Mouse (Mus musculus): ENCODE measurements around the gene Vsig8. TPM values are rescaled to one million over a fixed set of nuclear protein-coding genes. Genes with fewer than 3 reads are reported as not detected.

The Vsig8 gene
- total RNA-seq, 2 experiments from 2014 or later, result not detected

GRCm38 (mm10) chr1:172527431-172527830 is 28.3 kb upstream of the Vsig8 start:
- ATAC-seq (ENCODE audit: poor library complexity, severe bottlenecking), result no peak

- peak; percentile 79 for ATAC-seq (ENCODE audit: poor library complexity, severe bottlenecking)
These were observed 27.0 kb upstream of the Vsig8 start for GRCm38 (mm10) chr1:172528701-172529100.

GRCm38 (mm10) chr1:172530544-172531220 is 25.1 kb upstream of the Vsig8 start:
- no peak for ATAC-seq (ENCODE audit: poor library complexity, severe bottlenecking)

GRCm38 (mm10) chr1:172532551-172532950 is 23.2 kb upstream of the Vsig8 start:
- no peak for ATAC-seq (ENCODE audit: poor library complexity, severe bottlenecking)

DNA sequence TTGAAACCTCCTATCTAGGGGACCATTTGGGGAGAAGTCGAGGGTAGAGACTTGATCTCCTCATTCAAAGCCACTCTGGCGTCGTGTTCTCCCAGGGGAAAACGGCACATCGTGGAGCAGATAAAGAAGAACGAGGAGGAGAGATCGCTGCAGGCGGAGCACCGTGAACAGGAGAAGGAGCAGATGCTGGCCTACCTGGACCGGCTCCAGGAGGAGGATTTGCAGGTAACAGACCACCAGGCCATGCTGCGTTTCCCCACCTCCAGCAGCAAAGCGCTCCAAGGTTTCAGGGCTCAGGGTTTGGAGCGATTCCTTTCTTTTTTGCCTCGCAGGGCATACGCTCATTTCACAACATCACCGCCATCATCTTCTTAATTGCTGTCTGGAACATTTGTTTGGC is 20.6 kb upstream of the Vsig8 start:
- no peak for ATAC-seq (ENCODE audit: poor library complexity, severe bottlenecking)

DNA sequence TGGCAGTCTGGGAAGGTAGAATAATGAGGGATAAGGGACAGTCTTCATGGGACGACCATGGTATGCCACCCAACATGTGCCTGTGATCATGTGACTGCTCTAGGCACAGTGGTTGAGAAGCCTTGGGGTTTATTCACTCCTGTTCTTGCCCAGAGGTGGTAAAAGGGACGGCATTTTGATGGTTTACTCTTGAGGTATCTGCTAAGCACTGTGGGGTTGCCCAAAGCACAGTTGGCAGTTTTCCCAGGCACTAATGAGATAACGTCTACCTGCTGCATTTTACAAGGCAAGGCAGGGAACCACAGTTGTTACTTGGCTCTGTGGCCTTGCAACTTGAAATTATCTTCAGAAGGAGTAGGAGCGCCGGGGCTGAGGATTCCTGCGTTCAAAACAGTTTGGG is 15.9 kb upstream of the Vsig8 start:
- ATAC-seq (ENCODE audit: poor library complexity, severe bottlenecking), result no peak

GRCm38 (mm10) chr1:172540283-172540820 is 15.4 kb upstream of the Vsig8 start:
- ATAC-seq (ENCODE audit: poor library complexity, severe bottlenecking), result no peak

DNA sequence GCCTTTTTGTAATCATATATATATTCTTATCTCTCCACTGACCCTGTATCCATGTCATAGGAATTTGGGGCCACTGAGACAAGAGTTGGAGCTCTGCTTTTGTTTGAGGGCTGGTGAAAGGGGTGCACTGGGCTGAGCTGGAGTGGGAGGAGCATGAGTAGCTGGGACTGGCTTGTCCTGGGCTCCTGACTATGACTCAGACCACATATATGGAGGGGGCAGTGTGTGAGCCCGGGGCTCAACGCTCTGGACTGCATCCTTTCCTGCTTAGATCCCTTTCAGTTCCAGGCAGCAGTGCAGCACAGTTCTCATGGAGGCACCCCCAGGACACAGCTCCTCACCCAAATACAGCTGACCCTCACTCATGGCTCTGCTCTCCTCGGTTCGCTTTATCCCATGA is 9.7 kb upstream of the Vsig8 start:
- no peak for ATAC-seq (ENCODE audit: poor library complexity, severe bottlenecking)

- ATAC-seq (ENCODE audit: poor library complexity, severe bottlenecking), result peak; percentile 75
These were observed 7.2 kb upstream of the Vsig8 start for GRCm38 (mm10) chr1:172548501-172548900.

DNA sequence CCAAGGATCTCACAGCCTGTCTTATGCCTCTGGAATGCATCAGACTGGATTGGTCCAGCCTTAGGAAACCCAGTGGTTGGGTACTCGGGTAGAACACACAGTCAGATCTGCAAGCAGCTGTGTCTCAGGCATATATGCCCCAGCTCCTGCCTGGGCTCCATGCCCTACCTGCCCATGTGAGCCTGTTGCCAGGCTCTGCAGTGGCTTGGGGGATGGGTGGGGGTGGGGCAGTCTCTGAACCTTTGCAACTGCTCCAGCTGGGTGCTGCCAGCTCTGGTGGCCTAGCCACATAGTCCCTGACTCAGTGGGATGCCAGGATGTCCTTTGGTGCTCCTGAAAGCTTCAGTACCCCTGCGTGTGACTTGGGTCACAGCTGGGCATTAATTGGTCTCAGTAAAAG is 6.4 kb upstream of the Vsig8 start:
- no peak for ATAC-seq (ENCODE audit: poor library complexity, severe bottlenecking)

GRCm38 (mm10) chr1:172549717-172550116 is 6.0 kb upstream of the Vsig8 start:
- 0 out of 2 replicates have a peak, but pooled peaks have one; percentile 15 for ATAC-seq (ENCODE audit: poor library complexity, severe bottlenecking)

GRCm38 (mm10) chr1:172550551-172550951 is 5.2 kb upstream of the Vsig8 start:
- ATAC-seq (ENCODE audit: poor library complexity, severe bottlenecking), result peak; percentile 81

DNA sequence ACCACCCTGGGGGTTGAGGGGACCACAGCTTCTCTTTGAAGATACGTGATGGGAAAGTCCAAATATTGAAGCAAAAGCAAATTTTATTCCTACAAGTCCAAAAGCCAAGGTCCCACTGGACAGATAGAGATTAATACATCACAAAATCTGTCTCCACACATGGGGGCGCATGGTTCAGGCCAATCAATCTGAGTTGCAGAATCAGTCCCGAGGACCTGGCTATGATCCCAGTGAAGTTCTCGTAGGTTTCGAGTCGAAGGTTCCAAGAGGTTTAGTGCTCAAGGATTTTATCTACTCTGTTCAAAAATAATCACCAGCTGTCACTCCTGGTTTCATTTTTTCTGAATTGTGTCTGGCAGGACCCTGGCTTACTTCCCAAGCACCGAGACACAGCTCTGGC is 4.7 kb upstream of the Vsig8 start:
- ATAC-seq (ENCODE audit: poor library complexity, severe bottlenecking), result no peak

DNA sequence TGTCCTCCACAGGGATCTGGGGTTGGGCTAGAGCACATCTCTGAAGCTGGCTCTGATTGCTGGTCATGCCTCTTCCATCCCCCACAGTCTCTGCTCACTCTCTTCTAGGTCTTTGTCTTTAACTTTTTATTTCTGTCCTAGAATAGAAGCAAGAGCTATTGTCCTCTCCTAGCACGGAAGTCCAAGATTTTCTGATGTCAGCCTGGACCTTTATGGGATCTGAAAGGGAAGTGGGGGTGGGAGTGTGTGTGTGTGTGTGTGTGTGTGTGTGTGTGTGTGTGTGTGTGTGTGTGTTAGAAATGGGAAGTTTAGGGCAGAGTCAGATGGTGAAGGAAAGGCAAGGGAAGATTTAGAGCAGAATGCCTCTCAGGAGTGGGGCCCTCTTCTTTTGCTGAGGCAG is 3.1 kb upstream of the Vsig8 start:
- no peak for ATAC-seq (ENCODE audit: poor library complexity, severe bottlenecking)

DNA sequence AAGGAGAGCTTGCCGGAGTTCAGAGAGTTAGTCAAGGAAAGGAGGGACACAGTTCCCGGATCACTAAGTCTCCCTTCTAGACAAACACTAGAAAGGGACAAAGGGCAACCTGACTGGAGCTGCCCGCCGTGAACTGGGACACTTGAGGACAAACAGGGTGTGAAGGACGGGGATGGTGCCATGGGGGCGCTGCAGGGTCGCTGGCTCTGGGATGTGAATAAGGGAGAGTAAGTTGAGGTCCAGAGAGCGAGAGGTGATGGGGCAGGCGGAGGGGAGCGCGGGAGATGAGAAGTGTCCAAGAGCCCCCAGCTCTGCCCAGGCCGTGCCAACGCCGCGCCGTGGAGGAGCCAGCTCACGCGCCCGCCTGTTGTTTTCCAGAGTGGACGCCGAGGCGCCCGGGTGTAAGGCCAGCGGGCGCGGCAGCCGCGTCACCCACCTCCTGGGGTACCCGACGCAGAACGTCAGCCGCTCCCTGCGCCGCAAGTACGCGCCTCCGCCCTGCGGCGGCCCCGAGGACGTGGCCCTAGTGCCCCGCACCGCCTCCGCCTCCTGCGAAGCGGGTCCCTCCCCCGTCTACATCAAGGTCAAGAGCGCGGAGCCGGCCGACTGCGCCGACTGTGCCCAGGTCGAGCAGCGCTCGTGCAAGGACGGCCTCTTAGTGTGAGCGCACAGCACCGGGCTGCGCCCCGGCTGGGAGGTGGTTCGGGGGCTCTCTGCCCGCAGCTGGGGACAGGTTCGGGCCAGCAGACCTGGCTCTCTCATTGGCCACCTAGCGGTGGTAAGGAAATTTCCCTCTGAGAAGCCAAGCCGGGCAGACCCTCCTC is 7.1 kb downstream of the Vsig8 start:
- peak; percentile 73 for ATAC-seq (ENCODE audit: poor library complexity, severe bottlenecking)

DNA sequence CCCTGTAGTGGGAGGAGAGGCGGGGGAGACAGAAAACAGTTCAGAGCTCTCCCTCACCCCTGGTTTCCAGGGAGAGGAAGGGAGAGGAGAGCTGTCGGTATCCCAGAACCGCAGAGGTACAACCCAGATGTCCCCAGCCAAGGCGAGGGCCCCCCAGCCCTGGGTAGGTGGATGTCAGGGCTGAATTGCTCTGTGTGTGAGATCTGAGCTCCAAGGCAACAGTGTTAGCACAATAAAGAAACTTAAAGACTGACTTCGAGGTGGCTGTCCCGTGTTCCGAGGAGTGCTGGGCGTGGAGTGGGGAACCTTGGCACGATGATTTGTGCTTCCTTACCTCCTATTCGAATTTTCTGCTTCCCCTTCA is 7.7 kb downstream of the Vsig8 start:
- peak; percentile 8 for ATAC-seq (ENCODE audit: poor library complexity, severe bottlenecking)

DNA sequence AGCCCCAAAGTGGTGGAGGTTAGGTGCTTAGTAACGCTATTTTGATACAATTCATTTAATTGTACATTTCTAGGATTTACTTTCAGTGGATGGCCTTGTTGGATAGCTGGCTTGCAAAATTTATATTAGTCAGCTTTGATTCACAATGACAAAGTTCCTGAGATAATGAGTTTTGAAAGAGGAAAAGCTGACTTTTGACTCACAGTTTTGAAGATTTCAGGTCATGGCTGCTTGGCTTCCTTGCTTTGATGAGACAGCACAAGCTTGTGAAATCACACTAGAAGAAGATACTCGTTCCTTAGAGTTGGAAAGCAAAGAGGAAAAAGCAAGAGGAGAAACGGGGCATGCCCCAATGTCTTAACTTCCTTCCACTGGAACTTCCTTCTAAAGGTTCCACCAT is 10.4 kb downstream of the Vsig8 start:
- ATAC-seq (ENCODE audit: poor library complexity, severe bottlenecking), result no peak; the same call in 1 of the 2 replicates

DNA sequence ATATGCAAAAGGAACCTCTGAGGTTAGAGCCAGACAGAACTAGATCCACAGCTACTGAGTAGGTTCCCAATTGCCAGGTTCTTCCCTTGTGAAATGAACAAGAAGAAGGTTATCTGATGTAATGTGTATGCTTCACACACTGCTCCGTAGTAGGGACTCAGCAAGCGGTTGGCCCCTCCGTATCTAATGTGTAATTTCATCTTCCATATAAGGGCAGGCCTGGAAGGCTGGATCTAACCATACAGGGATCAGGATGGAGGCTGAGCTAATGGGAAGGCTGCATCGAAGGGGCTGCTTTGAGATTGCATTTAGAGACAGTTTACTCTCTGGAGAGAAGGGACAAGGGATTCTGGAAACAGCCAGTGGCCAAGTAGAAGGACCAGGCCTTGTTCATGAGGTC is 12.0 kb downstream of the Vsig8 start:
- no peak for ATAC-seq (ENCODE audit: poor library complexity, severe bottlenecking)

DNA sequence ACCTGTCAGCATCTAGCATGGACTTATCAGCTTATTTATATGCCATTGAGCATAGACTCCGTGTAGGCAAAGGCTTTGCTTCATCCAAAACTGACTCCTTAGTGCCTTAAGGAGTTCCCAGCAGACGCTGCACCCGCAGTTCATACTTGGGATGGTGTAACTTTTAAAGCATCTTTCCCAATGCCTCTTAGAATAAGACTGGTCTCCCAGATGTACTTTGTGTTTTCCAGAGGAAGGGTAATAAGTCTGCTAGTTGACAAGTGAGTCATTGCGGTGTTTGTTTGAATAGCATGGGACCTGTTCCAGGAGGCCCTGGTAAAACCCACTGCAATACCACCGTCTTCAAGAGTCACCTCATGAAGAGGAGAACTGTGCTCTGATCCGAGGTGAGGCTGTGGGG is 24.4 kb downstream of the Vsig8 start:
- ATAC-seq (ENCODE audit: poor library complexity, severe bottlenecking), result no peak

DNA sequence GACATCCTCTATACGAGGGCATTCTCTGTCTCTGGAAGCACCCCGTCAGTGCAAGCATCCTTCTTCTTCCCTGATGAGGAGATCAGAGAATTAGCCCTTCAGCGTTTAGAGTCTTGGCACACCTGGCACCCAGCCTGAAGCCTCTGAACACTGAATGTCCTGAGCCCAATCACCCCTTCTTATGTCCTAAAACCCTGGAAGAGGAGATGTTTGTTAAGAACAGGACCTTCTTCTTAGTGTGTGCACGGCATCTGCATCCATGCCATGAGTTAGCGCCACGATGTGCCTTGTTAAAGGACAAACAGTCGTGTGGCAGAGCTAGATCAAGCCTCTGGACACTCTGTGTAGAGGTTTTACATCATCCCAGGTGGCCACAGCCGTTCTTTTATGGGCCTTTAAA is 26.7 kb downstream of the Vsig8 start:
- ATAC-seq (ENCODE audit: poor library complexity, severe bottlenecking), result no peak

GRCm38 (mm10) chr1:172584271-172584670 is 28.5 kb downstream of the Vsig8 start:
- no peak for ATAC-seq (ENCODE audit: poor library complexity, severe bottlenecking)

DNA sequence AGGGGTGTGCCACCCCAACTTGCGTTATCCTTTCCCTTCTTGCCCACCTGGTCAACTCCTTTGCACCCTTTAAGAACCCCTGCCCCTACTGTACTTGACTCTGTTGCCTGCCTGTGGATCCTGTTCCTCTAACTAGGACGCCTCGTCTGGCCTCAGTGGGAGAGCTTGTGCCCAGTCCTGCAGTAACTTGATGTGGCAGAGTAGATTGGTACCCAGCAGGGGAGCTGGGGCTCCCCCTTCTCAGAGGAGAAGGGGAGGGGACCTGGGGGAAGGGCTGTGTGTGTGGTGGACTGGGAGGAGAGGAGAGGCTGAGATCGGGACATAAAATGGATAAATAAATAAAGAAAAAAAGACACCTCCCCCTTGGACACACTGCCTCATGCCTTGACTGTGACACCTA is 29.3 kb downstream of the Vsig8 start:
- no peak for ATAC-seq (ENCODE audit: poor library complexity, severe bottlenecking)
